Mouse (Mus musculus) testis, postnatal 14 days (tissue): ENCODE data around the gene Tcea2.

ENCODE experiments used
- DNase-seq: peaks from one replicate; pipeline ENCODE4 v3.0.0; 2021; ENCODE audit warnings: low spot score

Tcea2 gene

DNA sequence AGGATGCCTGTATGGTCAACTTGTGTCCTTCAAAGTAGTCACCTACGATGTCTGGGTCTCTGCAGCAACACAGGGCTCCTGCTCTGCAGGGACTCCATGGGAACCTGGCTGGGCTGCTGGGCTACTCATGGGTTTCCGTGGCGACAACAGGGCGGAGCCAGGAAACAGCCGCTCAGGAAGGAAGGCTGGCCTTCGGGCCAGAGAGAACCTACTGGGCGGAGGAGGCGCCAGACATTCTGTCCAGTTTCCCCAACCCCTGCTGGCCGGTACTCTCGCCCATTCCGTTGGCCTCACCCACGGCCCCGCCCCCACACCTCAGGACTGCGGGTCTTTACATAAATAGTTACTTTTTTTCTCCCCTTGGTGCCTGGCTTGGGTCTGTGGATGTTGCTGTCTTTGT, 4.7 kb upstream of the Tcea2 start:
- peak; percentile 80 for DNase-seq

- DNase-seq = no peak
These were observed 3.7 kb upstream of the Tcea2 start for GRCm38 (mm10) chr2:181676424-181676823.

DNA sequence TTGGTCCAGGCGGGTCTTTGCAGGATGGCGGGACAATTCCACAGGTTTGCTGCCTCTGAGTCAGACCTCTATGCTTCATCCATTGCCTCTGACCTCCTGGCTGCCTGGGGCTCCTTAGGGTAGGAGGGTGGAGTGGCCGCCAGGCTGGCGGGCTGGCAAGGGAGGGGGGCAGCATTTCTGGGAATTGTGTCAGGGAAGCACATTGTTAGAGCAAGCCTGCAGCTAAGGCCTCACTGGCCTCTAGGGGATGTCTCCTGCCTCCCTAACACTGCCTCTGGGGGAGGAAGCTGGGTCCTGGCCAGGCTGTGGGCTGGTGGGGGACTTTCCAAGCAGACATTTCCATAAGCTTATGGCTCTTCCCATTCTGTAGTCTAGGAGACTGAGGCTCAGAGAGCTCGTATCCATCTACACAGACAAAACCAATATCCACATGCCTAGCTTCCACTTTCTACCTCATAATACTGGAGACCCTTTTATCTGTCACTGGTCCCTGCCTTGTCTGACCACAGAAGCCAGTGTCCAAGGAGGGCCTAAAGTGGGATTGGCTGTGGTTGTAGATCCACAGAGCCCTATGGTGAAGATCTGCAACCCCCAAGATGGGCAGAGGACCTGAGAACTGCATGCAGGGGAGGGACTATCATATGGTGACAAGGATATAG, 2.9 kb upstream of the Tcea2 start:
- no peak for DNase-seq

DNA sequence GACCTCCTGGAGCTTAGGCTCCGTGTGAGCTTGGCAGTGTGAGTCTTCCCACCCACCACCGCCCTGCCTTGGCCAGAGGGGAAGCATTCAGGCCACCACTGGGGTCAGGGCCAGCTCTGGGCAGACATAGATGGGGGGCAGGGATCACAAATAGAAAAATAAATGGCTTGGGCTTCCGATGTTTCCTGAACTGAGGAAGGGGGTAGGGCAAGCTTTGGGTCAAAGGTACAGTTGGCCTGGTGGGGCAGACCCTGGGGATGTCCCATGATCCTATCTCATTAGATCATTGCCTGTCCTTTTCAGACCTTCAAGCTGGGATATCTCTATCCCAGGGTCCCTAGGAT, 2.4 kb upstream of the Tcea2 start:
- no peak for DNase-seq

GRCm38 (mm10) chr2:181678780-181679179, 1.3 kb upstream of the Tcea2 start:
- peak; percentile 67 for DNase-seq

- no peak for DNase-seq
These were observed 607 bp downstream of the Tcea2 start for GRCm38 (mm10) chr2:181680716-181681117.

GRCm38 (mm10) chr2:181681978-181682377, 1.9 kb downstream of the Tcea2 start:
- DNase-seq = no peak

- DNase-seq = no peak
These were observed 3.3 kb downstream of the Tcea2 start for GRCm38 (mm10) chr2:181683381-181683780.

- no peak for DNase-seq
These were observed 4.6 kb downstream of the Tcea2 start for GRCm38 (mm10) chr2:181684713-181685112.

DNA sequence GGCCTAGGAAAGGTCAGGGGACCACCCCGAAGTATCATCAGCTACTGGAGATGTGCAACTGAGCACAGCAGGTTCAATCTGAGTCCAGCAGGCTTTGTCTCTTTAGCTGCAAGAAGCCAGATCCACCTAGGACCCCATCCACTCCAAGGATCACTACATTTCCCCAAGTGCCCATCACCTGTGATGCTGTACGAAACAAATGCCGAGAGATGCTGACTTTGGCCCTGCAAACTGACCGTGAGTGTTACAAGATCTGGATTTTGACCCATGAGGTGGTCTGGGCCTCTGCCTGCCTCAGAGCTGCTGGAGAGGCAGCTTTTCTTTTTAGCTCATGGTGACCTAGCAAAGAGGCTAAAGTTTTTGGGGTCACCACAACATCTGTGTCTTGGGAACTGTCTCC, 5.6 kb downstream of the Tcea2 start:
- DNase-seq = no peak

DNA sequence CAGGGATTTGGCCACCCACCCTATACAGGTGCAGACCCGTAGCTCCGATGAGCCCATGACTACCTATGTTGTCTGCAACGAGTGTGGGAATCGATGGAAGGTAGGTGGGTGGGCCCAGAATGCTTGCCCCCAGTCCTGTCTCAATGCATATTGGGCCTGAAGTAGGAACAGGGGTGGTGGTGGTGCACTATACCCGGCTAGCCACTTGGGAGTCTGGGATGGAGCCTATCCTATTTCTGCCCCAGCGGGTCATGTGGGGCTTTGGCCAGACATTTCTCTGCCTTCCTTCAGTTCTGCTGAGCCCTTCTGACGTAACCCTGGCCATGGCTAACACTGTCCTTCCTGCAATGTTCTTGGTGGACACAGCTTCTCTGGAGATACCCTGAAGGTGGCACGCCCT, 7.5 kb downstream of the Tcea2 start:
- no peak for DNase-seq

- DNase-seq = no peak
These were observed 9.5 kb downstream of the Tcea2 start for GRCm38 (mm10) chr2:181689466-181690160.

- DNase-seq = peak; percentile 61
These were observed 11.0 kb downstream of the Tcea2 start for GRCm38 (mm10) chr2:181691083-181691482.

GRCm38 (mm10) chr2:181691571-181691970, 11.5 kb downstream of the Tcea2 start:
- no peak for DNase-seq

GRCm38 (mm10) chr2:181692304-181692703, 12.2 kb downstream of the Tcea2 start:
- DNase-seq = no peak

DNA sequence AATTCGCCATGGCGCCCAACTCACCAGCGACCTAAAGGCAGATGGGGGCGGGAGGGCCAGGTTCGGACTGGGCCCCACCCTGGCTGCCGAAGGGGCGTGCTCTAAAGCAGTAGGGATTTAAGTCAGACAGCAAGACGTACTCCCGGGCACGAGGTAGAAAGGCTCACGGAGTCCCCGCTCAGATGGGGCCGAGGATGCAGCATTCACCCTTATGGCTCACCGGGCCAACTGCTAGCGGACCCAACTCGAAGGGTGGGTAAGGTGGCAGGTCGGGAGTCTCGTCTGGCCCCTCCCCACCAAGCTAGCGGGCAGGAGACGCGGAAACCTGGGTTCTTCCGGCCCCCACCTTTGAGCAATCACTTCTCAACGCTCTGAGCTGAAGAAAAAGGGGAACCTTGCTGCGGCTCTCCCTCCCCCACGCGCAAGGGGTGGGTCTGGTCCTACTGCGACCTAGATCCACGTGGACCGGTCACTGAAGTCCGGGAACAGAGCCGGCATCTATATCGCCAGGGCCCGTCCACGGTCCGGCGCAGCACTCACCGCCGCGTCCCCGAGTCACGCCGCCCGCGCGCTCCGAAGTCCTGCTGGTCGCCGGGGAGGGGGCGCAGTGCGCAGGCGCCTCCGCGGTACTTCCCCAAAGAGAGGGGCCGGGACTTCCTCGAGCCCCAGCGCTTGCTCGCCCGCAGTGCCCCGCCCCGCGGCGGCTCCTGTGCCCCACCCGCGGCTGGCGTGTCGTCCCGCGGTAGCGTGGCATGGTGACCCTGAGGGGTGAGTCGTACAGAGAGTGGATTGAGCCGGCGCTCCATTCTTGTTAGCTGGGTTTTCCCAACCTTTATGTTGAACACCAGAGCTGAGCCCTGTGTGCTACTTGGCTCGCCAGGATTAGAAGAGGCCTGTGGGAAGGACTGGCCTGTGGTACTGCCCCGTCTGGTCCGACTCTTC, 13.5 kb downstream of the Tcea2 start, which contains the start of gene Rgs19:
Rgs19 (minus strand) TSS at position 639 of the 942 bp plus-strand sequence.
- DNase-seq = peak; percentile 82

GRCm38 (mm10) chr2:181694581-181694980, 14.5 kb downstream of the Tcea2 start:
- DNase-seq = no peak

- no peak for DNase-seq
These were observed 15.7 kb downstream of the Tcea2 start for GRCm38 (mm10) chr2:181695776-181696175.

- no peak for DNase-seq
These were observed 16.8 kb downstream of the Tcea2 start for GRCm38 (mm10) chr2:181696801-181697420.

DNA sequence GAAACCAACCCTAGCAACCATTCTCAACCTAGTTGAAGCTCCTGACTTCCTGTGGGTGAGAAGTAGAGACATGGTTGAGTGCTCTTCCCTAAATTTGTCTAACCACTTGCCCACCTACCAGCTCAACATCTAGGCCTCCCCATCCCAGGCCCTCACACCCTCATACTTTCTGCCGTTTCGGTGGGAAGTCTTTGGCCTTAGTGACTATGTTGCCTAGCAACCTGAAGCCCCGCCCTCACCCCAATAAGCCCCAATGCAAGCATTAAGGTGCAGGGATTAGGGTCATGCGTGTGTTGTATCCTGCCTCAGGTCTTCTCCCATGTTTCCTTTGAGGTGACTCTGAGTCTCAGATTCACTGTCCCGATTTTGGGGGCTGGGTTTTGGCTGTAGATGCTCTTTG, 18.1 kb downstream of the Tcea2 start, which contains the start of gene Lkaaear1:
Lkaaear1 (minus strand) TSS at position 202 of the 400 bp plus-strand sequence.
- DNase-seq = no peak

- DNase-seq = no peak
These were observed 26.6 kb downstream of the Tcea2 start for GRCm38 (mm10) chr2:181706668-181707067.

DNA sequence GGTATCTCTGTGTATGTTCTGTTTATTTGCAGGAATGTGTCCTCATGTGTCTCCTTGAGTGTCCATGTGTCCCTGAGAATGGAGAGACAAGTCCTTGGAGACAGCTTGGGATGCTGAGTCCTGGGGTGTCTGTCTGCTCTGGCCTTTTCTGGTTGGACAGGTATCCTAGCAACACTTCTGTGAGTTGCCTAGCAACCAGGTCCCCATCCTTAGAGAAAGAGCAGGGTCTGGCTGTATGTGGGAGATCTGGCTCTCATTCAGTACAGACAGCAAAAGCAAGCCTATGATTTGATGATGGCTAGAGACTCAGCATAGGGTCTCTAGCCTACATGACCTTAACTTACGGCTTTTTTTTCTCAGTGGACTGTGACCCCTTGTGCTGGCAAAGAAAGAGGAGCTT, 33.6 kb downstream of the Tcea2 start:
- DNase-seq = no peak
